ENCODE assay signal across 20 mouse cellular contexts in the genomic region with DNA sequence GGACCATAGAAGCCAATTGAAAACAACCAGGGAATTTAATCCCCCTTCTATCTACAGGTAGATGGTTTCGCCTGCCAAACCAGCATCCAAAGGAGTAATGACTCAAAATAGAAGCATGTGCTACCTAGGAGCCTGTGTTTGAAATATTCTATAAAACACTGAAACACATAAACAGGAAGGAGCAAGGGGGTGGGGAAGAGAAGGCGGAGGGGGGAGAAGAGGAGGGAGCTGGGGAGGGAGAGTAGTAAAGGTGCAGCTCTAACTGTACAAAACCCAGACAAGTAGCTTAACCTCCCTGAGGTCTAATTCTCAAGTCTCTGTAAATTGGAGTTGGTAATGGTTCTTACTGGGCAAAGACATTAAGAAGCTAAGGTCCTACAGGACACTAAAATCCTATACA.
"Had no signal": no experiment of that assay in that cellular context is flagged by ENCODE, and none has a peak within 500 bp of the region (broad histone marks: within the 10 kb centered on the region; RNA-seq: fewer than 3 reads in every experiment).

No protein-coding gene starts in this region.

- ATAC-seq: midbrain, embryonic 13.5 days; midbrain, embryonic 16.5 days had no signal

- H3K4me2 ChIP-seq: limb, embryonic 15.5 days; liver, embryonic 11.5 days; lung, embryonic 14.5 days; midbrain, embryonic 13.5 days; neural tube, embryonic 13.5 days; stomach, embryonic 15.5 days had no signal

- H3K9me3 ChIP-seq: limb, embryonic 15.5 days; midbrain, embryonic 10.5 days; midbrain, embryonic 13.5 days; neural tube, embryonic 13.5 days; stomach, embryonic 15.5 days had no signal

- H3K36me3 ChIP-seq: limb, embryonic 15.5 days; midbrain, embryonic 10.5 days; midbrain, embryonic 13.5 days; neural tube, embryonic 13.5 days; stomach, embryonic 15.5 days had no signal

- H3K4me3 ChIP-seq: layer of hippocampus, adult 2 months; limb, embryonic 15.5 days; megakaryocyte, embryonic 14.5 days; midbrain, embryonic 10.5 days; midbrain, embryonic 13.5 days; myocyte; neural tube, embryonic 13.5 days; stomach, embryonic 15.5 days had no signal

- H3K9ac ChIP-seq: limb, embryonic 15.5 days; liver, embryonic 14.5 days; liver, postnatal 0 days; lung, embryonic 14.5 days; midbrain, embryonic 13.5 days; neural tube, embryonic 13.5 days; stomach, embryonic 15.5 days had no signal

- H3K27ac ChIP-seq: layer of hippocampus, adult 2 months; limb, embryonic 15.5 days; liver, embryonic 14.5 days; midbrain, embryonic 10.5 days; midbrain, embryonic 13.5 days; neural tube, embryonic 13.5 days; stomach, embryonic 15.5 days had no signal

- DNase-seq: kidney, adult 18-20 months; kidney, postnatal 25 days; layer of hippocampus, adult 9-11 months; liver, postnatal 0 days; retina, postnatal 1 day; right cerebral cortex, postnatal 25 days; spleen, adult 18-20 months; thymus, postnatal 25 days had no signal

- H3K4me1 ChIP-seq: midbrain, embryonic 13.5 days; stomach, embryonic 15.5 days had no signal

- H3K27me3 ChIP-seq: limb, embryonic 15.5 days; megakaryocyte, embryonic 14.5 days; midbrain, embryonic 13.5 days; neural tube, embryonic 13.5 days; stomach, embryonic 15.5 days had no signal
